Mouse (Mus musculus) spleen, adult 18-20 months (tissue): Measurements from ENCODE around the gene Mmd.
A peak's percentile ranks its signal among the peaks of the same experiment; 100 is the strongest.
"Not testable (repeated sequence)": the region's sequence is repeated elsewhere in the genome, so short reads cannot be mapped to it uniquely, and the experiment has no call there.

Source experiments
- DNase-seq, 2 experiments: peaks; one replicate each; pipeline ENCODE4 v3.0.0; 2022; ENCODE audit warnings: mixed read lengths in 2 of 2

Gene Mmd

GRCm38 (mm10) chr11:90250189-90250588 is 933 bp downstream of the Mmd start:
- DNase-seq: peak in 1 of 2 experiments; percentile 22

GRCm38 (mm10) chr11:90250730-90251129 is 1.5 kb downstream of the Mmd start:
- DNase-seq: no peak

DNA sequence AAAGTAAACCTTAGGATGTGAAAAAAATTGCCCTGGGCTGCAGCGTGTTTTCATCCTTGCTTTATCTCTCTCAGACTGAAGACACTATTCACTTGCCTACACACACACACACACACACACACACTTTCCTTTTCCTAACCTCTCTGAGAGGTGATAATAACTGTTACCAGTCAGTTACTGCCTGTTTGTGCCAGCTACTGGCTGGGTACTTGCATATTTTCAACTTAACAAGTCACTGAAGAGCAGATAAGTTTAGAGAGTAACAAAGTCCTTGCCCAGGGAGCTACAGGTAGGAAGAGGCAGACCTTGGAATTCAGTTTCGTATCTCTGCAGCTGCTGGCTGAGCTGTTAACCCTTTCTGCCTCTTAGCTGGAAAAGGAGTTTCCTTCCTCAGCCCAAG is 2.7 kb downstream of the Mmd start:
- DNase-seq: no peak

DNA sequence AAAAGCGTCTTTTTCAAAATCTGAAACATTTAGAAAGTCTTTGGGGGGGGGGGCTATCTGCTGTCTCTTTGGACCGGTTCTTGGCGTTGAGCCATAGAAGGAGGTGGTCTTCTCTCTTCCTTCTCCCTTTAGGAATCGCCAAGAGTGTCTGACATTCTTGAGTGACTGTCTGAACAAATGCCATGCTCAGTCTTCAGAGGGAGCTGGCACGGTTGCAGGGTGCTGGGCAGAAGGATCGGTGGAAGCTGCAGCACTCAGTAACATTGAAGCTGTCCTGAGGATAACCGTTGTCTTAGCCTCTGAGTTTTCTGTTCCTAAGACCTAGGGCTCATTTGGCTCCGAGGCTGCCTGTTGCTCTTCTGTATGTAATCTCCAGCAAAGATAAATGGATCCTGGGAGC is 3.1 kb downstream of the Mmd start:
- no peak for DNase-seq

DNA sequence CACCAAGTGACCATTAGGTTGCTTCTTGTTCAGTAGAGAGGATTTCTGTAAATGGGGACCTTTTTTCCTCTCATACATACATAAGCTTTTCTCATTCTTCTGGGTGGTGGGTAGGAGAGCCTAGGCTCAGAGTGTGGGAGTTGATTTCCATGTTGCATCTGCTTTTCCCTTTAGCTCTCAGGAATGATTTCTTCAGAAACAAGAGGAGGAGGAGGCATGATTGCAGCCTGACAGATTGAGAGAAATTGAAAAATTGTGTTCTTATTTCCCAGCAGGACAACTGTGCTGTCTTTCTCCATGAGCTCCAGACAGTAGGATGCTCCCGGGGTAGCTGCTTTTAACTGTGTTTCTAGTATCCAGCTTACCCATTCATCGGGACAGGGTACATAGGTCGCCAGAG is 5.3 kb downstream of the Mmd start:
- no peak for DNase-seq

- no peak for DNase-seq
These were observed 6.4 kb downstream of the Mmd start for GRCm38 (mm10) chr11:90255687-90256086.

DNA sequence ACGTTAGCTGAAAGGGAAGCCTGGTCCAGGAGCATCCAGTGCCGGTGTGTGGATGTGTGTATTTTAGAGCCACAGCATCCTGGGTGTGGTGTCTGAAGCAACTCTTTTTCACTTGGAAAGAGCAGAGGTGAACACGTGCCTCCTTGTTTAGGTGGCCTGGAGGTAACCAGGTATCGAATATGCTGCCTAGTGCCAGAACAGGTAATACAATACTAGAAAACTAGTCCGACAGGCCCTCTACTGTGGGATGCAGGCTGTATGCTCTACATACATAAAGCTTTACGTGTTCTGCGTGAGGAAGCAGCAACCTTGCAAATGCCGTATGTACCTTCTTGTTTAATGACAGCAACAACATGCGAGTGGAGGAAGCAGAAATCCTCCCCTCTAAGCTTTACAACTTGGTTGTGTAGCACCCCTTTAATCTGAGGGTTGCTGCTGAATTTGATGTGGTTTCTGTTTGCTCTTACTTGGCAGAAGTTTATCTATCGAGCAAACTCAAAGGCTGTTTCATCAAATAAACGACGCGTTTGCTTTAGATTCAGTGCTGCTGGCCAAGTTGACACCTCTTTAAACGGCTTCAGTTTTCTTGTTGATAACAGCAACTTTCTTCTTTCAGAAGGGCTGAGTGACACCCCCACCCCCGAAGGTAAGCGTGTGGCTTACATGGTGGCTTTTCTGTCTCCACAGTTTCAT is 7.7 kb downstream of the Mmd start:
- DNase-seq: no peak

- no peak for DNase-seq
These were observed 9.2 kb downstream of the Mmd start for GRCm38 (mm10) chr11:90258321-90258927.

GRCm38 (mm10) chr11:90259071-90259470 is 9.8 kb downstream of the Mmd start:
- no peak for DNase-seq

DNA sequence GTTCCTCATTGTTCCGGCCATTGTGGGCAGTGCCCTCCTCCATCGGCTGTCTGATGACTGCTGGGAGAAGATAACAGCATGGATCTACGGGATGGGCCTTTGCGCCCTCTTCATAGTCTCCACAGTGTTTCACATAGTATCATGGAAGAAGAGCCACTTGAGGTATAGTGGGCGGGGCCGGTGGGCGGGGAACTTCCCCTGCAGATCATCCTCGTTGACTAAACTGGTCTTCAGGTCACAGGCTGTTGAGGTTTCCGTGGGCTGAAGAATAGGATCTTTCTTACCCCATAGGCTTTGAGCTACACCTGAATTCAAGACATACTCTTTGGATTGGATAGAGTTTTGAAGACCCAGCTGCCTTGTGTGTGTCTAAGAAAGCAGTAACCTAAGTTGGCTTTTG is 10.6 kb downstream of the Mmd start:
- no peak for DNase-seq

GRCm38 (mm10) chr11:90264180-90264579 is 14.9 kb downstream of the Mmd start:
- peak; percentile 45 to 59 for DNase-seq

- DNase-seq: no peak
These were observed 16.3 kb downstream of the Mmd start for GRCm38 (mm10) chr11:90265581-90265980.

- DNase-seq: no peak
These were observed 19.7 kb downstream of the Mmd start for GRCm38 (mm10) chr11:90268934-90269333.

DNA sequence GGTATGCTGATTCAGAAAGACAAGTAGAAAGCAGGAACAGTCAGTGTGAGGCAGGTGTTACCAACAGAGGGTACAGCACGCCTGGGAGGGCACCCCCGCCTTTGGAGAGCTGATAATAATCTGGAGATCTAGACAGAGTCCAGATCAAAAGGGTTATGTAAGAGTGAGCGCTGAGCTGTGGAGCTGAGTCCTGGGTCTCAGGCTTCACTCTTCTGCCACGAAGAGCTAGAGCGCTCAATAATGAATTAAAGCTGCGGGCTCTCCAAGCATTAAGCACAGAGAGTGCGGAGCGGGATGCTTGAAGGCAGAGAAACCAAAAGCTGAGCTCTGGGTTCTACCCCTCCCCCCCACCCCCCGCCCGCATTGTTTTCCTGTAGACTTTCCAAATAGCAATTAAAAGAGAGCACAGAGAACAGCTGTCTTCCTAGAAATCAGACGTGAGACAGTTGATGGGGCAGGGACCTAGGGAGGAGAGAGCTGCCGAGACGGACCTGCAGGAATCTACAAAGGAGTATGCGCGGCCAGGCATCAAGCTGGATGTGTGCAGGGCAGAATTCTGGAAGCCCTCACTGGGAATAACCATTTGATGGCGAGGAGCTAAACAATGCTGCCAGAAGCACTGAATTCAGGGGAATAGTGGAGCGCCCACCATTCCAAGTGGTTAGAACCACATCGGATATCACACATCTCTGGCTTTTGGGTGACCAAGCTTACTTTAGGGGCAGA is 20.3 kb downstream of the Mmd start:
- no peak for DNase-seq

GRCm38 (mm10) chr11:90270132-90270877 is 21.0 kb downstream of the Mmd start:
- DNase-seq: no peak

- no peak for DNase-seq
These were observed 24.9 kb downstream of the Mmd start for GRCm38 (mm10) chr11:90274187-90274586.

DNA sequence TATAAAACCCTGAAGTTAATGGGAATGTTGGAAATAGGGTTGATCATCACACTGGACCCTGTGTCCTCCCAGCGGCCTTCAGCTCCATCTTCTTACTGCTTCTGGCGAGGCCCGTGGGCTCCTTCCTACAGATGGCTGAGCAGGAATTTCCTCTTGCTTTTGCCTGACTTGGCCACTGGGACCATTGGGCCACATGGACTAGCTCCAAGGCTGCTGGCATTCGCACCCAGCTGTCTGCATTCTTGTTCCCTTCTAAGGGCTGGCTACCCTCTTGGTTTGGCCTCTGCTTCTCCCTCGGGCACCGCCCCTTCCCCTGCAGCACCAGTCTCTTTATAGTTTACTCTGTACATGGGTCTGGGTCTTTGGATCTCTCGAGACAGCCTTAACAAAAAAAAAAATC is 26.4 kb downstream of the Mmd start:
- DNase-seq: no peak

- DNase-seq: no peak
These were observed 26.9 kb downstream of the Mmd start for GRCm38 (mm10) chr11:90276150-90276549.

DNA sequence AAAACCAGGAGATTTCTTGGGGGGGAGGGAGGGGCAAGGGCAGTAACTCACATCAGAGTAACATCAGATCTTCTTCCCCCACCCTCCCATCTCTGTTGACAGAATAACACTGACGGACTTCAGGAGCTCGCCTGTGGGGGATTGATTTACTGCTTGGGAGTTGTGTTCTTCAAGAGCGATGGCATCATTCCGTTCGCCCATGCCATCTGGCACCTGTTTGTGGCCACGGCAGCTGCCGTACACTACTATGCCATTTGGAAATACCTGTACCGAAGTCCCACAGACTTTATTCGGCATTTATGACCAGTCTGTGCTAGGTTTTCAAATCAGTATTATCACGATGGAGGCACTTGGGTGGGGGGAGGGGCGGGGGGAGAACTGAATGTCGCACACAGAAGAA is 27.3 kb downstream of the Mmd start:
- no peak for DNase-seq

DNA sequence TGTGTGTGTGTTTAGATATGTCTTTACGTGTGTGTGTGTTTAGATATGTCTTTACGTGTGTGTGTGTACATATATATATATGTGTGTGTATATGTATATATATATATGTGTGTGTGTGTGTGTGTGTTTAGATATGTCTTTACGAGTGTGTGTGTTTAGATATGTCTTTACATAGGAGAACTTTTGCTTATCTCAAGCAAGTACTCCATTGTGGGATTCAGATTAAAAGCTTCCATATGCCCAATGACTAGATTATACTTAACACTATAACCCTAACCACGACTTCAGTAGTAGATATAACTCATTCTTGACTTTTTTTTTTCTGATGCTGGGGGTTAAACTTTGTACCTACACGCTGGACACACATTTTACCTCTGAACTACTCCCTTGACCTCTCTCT is 30.8 kb downstream of the Mmd start:
- DNase-seq: no peak

DNA sequence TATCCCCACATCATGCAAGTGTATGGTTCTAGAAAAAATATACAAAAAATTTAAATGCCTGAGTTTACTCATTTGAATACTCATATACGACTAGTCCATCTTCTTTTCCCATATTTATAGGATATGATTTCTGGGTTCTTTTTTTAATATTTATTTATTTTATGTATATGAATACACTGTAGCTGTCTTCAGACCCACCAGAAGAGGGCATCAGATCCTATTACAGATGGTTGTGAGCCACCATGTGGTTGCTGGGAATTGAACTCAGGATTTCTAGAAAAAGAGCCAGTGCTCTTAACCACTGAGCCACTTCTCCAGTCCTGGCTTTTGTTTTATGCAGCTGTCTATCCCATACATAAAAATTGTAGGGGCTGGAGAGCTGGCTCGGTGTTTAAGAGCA is 32.7 kb downstream of the Mmd start:
- DNase-seq: not testable (repeated sequence)

GRCm38 (mm10) chr11:90283159-90283558 is 33.9 kb downstream of the Mmd start:
- no peak for DNase-seq

GRCm38 (mm10) chr11:90283601-90284000 is 34.3 kb downstream of the Mmd start:
- no peak for DNase-seq
